Mouse (Mus musculus): ENCODE data around the gene Ankrd39.

Gene Ankrd39

DNA sequence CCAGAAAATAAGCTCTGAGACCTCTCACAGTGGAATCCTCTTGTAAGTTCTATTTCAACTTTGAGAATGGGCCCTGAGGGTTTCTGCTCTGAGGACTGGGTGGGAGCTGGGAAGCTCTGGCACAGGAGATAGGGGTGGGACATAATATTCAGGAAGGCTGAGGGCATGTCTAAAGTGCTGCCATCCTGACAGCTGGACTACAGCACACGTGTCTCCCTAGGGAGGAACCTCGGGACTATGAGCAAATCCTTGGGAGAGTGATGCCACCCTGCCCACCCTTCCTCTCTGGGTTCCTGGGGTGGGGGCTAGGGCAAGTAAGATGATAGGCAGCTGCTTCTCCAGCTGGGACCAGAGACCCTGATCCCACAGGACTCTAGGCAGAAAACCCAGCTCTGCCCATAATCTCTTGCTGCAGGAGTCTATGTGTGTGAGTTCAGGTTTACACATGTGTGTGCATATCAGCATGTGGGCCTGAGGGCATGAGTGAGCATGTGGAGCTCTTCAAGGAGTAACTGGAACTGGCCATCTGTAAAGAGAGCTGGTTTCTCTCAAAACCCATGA is 25.0 kb upstream of the Ankrd39 start:
- DNase-seq: no peak

GRCm38 (mm10) chr1:36571627-36572026 is 24.4 kb upstream of the Ankrd39 start:
- peak; percentile 83 for DNase-seq

- DNase-seq: no peak
Measured at GRCm38 (mm10) chr1:36570320-36570719, 23.1 kb upstream of the Ankrd39 start.

- DNase-seq: no peak
Measured at GRCm38 (mm10) chr1:36569694-36570276, 22.5 kb upstream of the Ankrd39 start.

DNA sequence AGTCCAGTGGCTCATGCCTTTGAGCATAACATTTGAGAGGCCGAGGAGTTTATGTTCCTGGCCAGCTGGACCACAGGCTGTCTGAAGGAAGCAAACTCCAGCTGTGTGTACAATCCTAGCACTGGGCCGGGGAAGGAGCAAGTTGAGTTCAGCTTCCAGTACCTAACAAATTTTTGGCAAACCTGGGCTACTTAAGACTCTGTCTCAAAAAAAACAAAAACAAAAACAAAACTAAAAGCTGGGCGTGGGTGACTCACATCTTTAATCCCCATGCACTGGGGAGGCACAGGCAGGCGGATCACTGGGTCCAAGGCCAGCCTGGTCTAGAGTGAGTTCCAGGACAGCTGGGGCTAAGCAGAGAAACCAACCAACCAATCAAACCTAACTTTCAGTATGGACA is 21.5 kb upstream of the Ankrd39 start:
- no peak for DNase-seq

DNA sequence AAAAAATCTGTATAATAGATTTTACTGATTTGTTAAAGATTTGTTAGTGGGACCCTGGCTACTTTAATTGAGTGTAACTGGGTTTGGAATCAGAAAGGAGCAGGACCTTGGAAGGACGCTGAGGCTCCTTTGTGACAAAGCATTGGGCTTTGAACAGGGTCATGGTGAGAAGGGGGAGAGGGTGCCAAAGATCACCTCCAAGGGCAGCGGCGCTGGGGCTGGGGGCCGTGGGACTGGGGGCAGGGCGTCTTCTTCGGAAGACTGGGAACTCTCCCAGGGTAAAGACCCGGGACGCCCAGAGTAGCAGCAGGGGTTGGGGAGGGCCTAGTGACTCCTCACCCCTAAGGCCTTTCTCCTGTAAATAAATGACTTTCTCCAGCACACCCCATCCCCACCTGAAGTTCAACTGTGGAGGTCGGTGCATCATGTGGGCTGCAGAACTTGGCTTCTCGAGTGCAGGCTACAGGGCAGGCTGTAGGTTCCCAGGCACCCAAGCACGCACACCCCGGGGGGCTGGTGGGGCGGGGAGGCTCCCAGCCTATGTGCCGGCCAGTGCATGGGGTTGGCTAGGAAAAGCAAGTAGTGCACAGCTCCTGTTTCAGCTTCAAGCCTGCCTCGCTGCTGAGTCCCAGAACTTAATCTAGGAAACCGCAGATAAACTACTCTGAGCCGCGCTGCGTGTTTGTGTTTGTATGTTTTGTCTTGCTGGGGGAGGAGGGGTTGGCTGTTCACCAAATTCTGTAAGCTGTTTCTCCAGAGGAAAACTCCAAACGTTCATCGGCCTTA is 20.8 kb upstream of the Ankrd39 start:
- peak; percentile 54 for DNase-seq

- DNase-seq: no peak
Measured at GRCm38 (mm10) chr1:36566425-36566824, 19.2 kb upstream of the Ankrd39 start.

- DNase-seq: peak; percentile 55
Measured at GRCm38 (mm10) chr1:36564101-36564500, 16.9 kb upstream of the Ankrd39 start.

DNA sequence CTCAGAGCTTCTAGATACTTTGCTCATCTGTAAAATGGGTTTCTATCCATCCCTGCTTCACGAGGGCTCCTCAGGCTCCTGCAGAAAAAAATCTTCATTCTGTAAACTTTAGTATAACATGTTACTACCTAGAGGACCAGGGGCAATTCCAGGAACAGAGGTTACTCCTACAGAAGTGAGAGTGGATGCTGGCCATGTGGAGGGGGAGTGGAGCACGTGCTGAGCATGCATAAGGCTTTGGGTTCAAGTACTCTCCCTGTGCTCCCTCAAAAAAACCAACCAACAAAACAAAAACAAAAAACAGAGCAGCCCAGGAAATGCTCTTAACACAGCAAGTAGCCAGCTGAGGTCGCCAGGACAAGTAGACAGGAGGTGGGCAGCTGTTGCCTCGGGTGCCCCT is 16.4 kb upstream of the Ankrd39 start:
- DNase-seq: no peak

DNA sequence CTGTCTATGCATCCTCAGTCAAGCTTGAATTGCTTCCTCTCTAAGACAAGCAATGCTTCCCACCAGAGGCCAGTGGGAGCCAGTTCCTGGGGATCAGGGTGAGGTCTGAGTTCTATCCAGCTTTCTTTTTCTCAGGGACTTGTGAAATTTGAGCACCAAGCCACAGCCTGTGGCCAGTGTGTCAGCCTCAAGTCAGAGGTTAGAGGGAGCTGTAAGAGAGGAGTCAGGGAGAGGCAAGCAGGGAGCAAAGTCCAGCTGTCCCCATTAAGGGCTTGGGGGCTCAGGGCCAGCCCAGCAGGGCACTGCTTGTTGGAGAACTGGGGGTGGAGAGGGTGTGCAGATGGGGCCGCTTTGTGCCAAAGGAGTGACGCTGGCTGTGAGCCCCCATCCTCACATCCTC is 16.0 kb upstream of the Ankrd39 start:
- DNase-seq: no peak

DNA sequence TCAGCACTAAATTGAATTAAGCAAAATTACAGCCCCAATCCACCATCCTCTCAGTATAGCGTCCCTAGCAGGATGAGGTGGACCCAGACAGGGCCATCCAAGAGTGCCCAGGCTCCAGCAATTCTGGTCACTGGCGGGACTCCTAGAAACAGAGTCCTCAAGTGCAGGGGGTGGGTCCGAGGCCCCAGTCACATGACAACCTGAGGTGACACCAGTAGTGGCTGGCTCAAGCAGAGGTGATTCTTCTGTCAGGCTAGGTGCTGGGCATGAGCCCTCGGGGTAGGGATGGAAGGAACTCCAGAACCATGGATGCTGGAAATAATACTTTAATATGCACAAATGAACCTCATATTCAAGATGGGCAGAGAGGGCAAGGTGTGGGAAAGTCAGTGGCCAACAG is 15.1 kb upstream of the Ankrd39 start:
- no peak for DNase-seq

GRCm38 (mm10) chr1:36560903-36561302 is 13.7 kb upstream of the Ankrd39 start:
- peak; percentile 76 for DNase-seq

GRCm38 (mm10) chr1:36559888-36560287 is 12.6 kb upstream of the Ankrd39 start:
- no peak for DNase-seq

GRCm38 (mm10) chr1:36559256-36559655 is 12.0 kb upstream of the Ankrd39 start:
- peak; percentile 59 for DNase-seq

DNA sequence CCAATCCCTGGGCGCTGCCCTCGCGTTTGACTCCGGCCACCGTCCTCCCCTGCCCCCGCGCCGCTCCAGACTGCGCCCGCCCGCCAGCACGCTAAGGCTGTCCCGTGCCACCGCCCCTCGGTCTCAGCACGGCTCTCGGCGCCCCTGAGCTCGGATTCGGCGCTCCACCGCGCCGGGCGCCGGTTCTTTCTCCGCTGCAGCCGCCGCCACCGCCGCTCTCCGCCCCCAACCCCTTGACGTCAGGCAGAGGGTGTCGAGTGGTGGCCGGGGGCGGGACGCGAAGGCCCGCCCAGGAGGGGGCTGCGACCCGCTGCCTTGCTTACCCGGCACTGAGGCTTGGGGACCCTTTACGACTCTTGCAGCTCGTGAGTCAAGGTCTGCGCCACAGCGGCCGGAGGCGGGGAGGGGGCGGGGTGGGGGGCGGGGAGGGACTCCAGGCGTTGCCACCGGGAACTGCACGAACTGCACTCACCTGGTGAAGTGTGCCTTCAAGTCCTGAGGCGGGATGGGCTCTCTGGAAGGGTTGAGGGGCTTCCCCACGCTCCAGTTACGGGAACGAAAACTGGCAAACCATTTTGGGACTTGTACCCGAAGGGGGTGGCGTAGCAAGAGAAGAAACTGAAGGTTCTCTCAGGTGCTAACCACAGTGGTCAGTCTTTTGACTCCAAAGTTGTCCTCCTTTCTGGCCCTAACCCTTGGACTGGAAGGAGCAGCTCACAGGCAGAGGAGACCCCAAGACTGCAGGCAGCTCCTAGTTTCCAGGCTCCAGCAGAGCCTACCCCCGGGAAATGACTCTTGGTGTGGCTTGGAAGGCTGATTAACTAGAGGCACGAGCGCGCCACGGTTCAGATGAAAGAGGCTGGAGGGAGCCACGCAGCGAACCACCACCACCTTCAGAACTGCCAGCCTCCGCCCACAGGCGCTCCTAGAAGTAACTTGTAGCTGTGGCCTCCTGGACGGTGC is 11.1 kb upstream of the Ankrd39 start, which contains the start of gene Sema4c:
Gene Sema4c, minus strand, starts transcription at position 319 of the 963 bp plus-strand sequence.
- peak; percentile 92 for DNase-seq

DNA sequence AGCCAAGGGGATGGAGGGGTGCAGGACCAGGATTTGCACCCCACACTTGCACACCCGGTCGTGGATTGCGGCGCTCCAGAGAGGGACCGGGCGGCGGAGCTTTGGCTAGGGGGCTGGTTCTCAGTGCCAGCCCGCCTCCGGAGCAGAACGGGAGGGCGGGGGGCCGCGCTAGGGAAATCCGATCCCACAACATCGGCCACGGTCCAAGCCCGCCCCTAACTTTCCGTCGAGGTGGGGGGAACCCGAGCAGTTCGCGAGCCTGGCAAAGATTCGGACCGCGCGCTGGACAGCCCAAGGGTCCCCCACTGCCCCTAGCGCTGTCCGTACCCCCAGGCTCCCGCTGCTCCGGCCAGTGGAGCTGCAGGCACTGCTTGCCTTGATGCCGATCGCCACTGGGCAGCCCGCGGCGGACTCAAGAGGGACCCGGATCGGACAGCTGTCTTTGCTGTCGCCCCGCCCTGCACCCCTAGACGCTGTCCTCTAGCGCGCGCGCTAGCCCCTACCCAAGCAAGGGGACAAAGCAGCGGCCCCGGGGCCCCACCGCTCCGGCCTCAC is 10.3 kb upstream of the Ankrd39 start:
- peak; percentile 95 for DNase-seq

- peak; percentile 97 for DNase-seq
Measured at GRCm38 (mm10) chr1:36556553-36557456, 9.6 kb upstream of the Ankrd39 start.

DNA sequence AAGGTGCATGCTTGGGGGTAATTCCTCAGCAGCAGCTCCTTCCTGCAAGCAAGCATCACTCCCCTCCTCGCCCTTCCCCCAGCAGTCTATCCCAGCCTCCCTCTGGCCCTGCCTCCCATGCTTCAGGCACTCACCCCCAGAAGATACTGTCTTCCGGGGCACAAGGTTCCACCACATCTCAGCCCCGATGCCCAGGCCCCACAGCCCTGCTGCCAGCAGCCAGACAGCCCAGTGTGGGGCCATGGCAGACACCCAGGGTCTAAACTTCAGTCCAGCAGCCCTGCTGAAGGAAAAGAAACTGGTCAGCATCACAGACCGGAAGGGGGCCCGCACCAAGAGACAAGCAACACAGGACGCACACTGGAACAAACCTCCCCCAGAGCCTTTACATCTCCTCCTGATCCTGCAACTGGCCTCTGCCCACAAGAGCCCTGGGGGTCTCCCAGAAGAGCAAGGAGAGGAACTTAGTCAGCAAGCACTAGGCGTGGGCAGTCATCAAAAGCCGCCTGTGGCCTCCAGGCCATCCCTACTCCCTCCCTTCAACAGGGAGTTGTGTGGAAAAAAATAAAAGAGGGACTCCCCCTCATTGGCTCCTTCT is 8.7 kb upstream of the Ankrd39 start:
- DNase-seq: peak; percentile 71

GRCm38 (mm10) chr1:36554633-36555399 is 7.6 kb upstream of the Ankrd39 start:
- peak; percentile 73 for DNase-seq

GRCm38 (mm10) chr1:36552506-36552905 is 5.3 kb upstream of the Ankrd39 start:
- peak; percentile 17 for DNase-seq
